Mouse (Mus musculus): ENCODE measurements at regions not wholly inside any gene's neighbourhood (a gene's known extent, or its start where the extent isn't known, plus 50 kb on each side); places are given as distances from the start of the nearest gene placed in this dataset.

DNA sequence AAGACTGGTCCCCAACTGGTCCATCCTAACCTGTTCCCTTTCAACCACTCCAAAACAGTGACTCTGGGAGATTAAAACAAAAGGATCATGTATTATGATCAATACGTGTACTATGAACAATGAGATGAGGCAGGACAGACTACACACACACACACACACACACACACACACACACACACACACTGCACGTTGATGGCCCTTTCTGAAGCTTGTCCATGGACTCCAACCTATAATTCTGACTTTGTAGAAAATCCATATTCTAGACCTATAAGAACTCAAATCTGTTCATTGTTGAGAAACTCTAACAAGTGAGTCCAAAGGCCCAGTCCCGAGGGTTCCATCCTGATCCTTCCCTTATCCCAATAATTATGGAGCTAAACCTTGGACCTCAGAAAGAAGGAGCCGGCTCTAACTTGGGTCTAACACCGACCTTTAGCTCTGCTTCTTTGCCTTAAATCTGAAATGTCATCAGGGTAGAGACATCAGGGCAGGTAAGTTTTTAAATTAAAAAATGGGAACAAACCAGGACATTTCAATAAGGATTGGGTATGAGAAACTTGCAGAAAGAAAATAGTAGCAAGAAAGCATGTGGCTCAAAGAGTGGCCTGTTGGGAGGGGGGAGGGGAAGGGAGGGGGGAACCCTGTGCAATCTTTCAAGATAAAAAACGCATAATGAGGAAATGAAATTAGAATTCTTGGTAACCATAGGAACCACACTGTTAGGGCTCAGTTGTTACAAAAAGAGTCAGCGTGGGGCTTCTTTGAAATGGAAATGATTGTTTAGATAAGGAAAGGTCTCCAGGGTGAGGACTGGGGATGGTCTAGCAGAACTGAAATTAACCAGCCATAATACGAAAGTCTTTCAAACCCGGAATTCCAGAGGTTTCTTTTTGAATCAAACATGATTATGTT is 187.9 kb downstream of the Dusp6 start:
- DNase-seq (ENCODE audit: low spot score) (peak; percentile 33), ATAC-seq (no peak)

DNA sequence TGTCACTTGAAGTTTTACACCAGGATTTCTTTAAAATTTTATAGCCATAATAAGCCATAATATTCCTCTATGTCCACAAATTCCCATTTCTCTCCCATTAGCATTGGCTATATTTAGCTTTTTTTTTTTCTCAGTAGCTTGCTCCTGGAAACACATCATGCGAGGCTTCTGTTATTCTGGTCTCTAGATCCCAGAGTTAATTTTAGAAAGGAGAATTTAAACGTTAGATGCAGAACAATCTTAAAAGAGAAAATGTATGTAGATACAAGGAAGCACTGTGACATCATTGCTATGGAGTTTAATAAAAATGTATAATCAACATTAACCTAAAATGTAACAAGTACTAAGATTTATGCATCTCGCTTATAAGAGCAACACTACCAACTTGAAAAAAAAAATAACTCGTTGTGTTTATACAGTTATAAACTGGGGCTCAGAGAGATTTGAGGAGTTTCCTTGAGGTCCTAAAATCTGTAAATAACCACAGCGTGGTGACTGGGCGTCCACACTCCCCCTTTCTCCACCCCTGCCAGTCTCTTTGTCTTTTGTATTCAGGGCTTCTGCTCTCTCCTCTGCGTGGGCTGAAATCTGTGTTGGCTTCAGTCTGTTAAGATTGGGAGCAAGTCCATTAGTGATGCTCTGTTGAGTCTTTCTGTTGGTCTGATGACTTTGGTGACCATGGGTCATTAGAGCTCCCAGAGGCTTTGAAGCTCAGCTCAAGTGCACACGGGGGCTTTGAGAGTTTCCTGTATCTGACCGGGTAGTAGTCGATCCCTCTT is 188.8 kb downstream of the Dusp6 start:
- Histone ChIP-seq H3K27me3 (replicated peaks; ENCODE audit: insufficient read depth, low read length) (no peaks in the 10 kb centered on the region), H3K9ac (replicated peaks; ENCODE audit: low read depth) (no peak overlapping the region), H3K4me3 (ENCODE audit: low read depth, low read length) (no peak overlapping the region), H3K4me1 (ENCODE audit: insufficient read depth, low read depth, low read length) (no peaks in the 10 kb centered on the region), H3K27ac (ENCODE audit: low read length) (no peak overlapping the region), H3K36me3 (ENCODE audit: insufficient read depth, low read length) (no peaks in the 10 kb centered on the region), H3K9me3 (ENCODE audit: low read length) (no peaks in the 10 kb centered on the region), H3K4me2 (replicated peaks; ENCODE audit: low read depth, low read length) (no peak overlapping the region)
- 41% methylated on average over 10 of the region's 10 CpGs for WGBS
- TF ChIP-seq EP300 (IDR thresholded peaks at IDR 0.05), result no peak
- TF ChIP-seq CTCF (IDR thresholded peaks at IDR 0.05), result no peak
- DNase-seq (ENCODE audit: low spot score) (no peak), ATAC-seq (no peak)

More for the DNA sequence above, 187.9 kb downstream of the Dusp6 start:
- H3K36me3 ChIP-seq (ENCODE audit: insufficient read depth, low read length), result no peaks in the 10 kb centered on the region
- no peak overlapping the region for H3K4me2 ChIP-seq (replicated peaks; ENCODE audit: low read depth, low read length)
- no peaks in the 10 kb centered on the region for H3K9me3 ChIP-seq (ENCODE audit: low read length)
- H3K27me3 ChIP-seq (replicated peaks; ENCODE audit: insufficient read depth, low read length), result no peaks in the 10 kb centered on the region
- TF ChIP-seq CTCF (IDR thresholded peaks at IDR 0.05) (no peak), EP300 (IDR thresholded peaks at IDR 0.05) (no peak)
- no peak overlapping the region for H3K9ac ChIP-seq (replicated peaks; ENCODE audit: low read depth)
- WGBS, result 54% methylated on average over 9 of the region's 9 CpGs
- H3K4me1 ChIP-seq (ENCODE audit: insufficient read depth, low read depth, low read length), result no peaks in the 10 kb centered on the region
- H3K27ac ChIP-seq (ENCODE audit: low read length), result no peak overlapping the region
- no peak overlapping the region for H3K4me3 ChIP-seq (ENCODE audit: low read depth, low read length)

DNA sequence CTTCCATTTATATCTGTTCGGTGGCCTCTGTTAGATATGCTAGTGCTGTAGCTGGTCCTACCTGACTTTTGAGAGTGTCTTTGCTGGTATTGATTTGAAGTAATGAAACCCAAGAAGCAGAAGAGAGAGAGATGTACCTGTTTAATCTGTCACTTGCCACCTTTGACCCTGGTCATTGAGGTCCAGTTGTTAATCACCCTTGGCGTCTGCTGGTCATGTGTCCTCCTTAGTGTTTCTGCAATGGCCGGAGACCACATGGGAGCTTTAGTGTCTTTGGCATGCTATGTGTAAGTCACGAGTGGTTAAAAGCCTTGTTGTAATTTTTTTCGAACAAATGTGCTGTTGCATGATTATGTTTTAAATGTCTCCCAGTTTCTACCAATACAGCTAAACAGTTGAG is 193.1 kb downstream of the Dusp6 start:
- ATAC-seq, result no peak
- Histone ChIP-seq H3K4me1 (ENCODE audit: insufficient read depth, low read depth, low read length) (no peaks in the 10 kb centered on the region; the same call in 1 of the 2 replicates), H3K27ac (ENCODE audit: low read length) (no peak overlapping the region), H3K9ac (replicated peaks; ENCODE audit: low read depth) (no peak overlapping the region), H3K36me3 (ENCODE audit: insufficient read depth, low read length) (no peaks in the 10 kb centered on the region), H3K4me3 (ENCODE audit: low read depth, low read length) (no peak overlapping the region), H3K4me2 (replicated peaks; ENCODE audit: low read depth, low read length) (no peak overlapping the region), H3K9me3 (ENCODE audit: low read length) (no peaks in the 10 kb centered on the region), H3K27me3 (replicated peaks; ENCODE audit: insufficient read depth, low read length) (no peaks in the 10 kb centered on the region)
- TF ChIP-seq EP300 (IDR thresholded peaks at IDR 0.05), result no peak
- no peak for TF ChIP-seq CTCF (IDR thresholded peaks at IDR 0.05)
- WGBS, result 90% methylated on average over 5 of the region's 5 CpGs
- no peak for DNase-seq (ENCODE audit: low spot score)

DNA sequence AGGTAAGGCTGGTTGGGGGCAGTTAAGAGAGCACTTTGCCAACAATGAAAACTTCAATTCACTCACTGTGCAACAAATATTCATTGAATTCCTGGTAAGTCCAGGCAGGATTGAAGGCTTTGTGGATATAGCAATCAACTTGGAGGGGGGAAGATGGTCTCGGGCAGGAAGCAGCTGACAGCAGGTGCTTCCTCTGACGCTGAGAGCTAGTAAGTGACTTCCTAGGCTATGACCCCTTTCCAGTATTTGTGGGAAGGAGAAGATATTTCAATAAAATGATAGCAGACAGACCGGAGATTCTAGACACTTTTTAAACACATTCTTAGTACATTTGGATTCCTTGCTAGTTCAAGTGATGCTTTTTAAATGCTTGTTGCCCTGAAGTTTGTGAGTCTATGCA is 195.0 kb downstream of the Dusp6 start:
- Histone ChIP-seq H3K27me3 (replicated peaks; ENCODE audit: insufficient read depth, low read length) (no peaks in the 10 kb centered on the region), H3K9ac (replicated peaks; ENCODE audit: low read depth) (no peak overlapping the region), H3K4me3 (ENCODE audit: low read depth, low read length) (no peak overlapping the region), H3K9me3 (ENCODE audit: low read length) (no peaks in the 10 kb centered on the region), H3K27ac (ENCODE audit: low read length) (no peak overlapping the region; the same call in 1 of the 2 replicates), H3K36me3 (ENCODE audit: insufficient read depth, low read length) (no peaks in the 10 kb centered on the region), H3K4me1 (ENCODE audit: insufficient read depth, low read depth, low read length) (no peaks in the 10 kb centered on the region; the same call in 1 of the 2 replicates), H3K4me2 (replicated peaks; ENCODE audit: low read depth, low read length) (no peak overlapping the region)
- TF ChIP-seq CTCF (IDR thresholded peaks at IDR 0.05) (no peak), EP300 (IDR thresholded peaks at IDR 0.05) (peak; percentile 82)
- WGBS, result 42% methylated on average over 3 of the region's 3 CpGs
- ATAC-seq, result peak; percentile 51; the same call in 1 of the 2 replicates
- peak; percentile 53 for DNase-seq (ENCODE audit: low spot score)

- Histone ChIP-seq H3K4me1 (ENCODE audit: insufficient read depth, low read depth, low read length) (no peaks in the 10 kb centered on the region; the same call in 1 of the 2 replicates), H3K9me3 (ENCODE audit: low read length) (no peaks in the 10 kb centered on the region), H3K27ac (ENCODE audit: low read length) (no peak overlapping the region), H3K27me3 (replicated peaks; ENCODE audit: insufficient read depth, low read length) (no peaks in the 10 kb centered on the region), H3K9ac (replicated peaks; ENCODE audit: low read depth) (no peak overlapping the region), H3K36me3 (ENCODE audit: insufficient read depth, low read length) (no peaks in the 10 kb centered on the region), H3K4me2 (replicated peaks; ENCODE audit: low read depth, low read length) (0 out of 2 replicates have a peak overlapping the region, but pooled peaks have one; percentile 17), H3K4me3 (ENCODE audit: low read depth, low read length) (no peak overlapping the region)
- ATAC-seq (no peak), DNase-seq (ENCODE audit: low spot score) (no peak)
- 76% methylated on average over 9 of the region's 9 CpGs for WGBS
- TF ChIP-seq EP300 (IDR thresholded peaks at IDR 0.05), result no peak
- no peak for TF ChIP-seq CTCF (IDR thresholded peaks at IDR 0.05)
Measured at GRCm38 (mm10) chr10:99459171-99459660, 196.2 kb downstream of the Dusp6 start.

DNA sequence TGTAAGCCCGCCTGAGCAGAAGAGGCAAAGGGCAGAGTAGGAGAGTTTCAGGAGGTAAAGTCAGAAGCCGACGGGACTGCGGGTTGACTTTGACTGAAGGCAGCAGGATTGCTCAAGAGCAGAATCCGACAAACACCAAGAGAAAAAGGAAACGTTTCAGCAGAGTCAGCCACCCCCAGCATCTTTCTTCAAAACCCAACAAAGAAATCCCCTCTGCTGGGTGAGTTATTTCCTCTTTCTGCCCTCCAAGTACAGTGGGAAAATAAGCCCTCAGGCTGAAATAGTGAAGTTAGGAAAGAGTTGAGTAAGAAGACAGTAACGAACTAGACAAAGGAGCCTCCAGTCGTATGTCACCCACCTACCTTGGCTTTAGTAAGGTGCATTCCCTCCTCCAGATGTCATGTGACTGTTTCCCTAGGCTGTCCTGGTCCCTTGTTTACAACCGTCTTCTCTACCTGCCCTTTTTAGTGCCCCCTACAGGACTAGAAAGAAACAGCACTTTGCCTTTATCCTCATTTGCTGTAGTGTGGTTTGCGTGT is 196.9 kb downstream of the Dusp6 start:
- Histone ChIP-seq H3K4me2 (replicated peaks; ENCODE audit: low read depth, low read length) (peak overlapping the region; percentile 17; the same call in 1 of the 2 replicates), H3K4me3 (ENCODE audit: low read depth, low read length) (no peak overlapping the region), H3K27me3 (replicated peaks; ENCODE audit: insufficient read depth, low read length) (no peaks in the 10 kb centered on the region), H3K36me3 (ENCODE audit: insufficient read depth, low read length) (no peaks in the 10 kb centered on the region), H3K9me3 (ENCODE audit: low read length) (no peaks in the 10 kb centered on the region), H3K27ac (ENCODE audit: low read length) (no peak overlapping the region), H3K9ac (replicated peaks; ENCODE audit: low read depth) (no peak overlapping the region), H3K4me1 (ENCODE audit: insufficient read depth, low read depth, low read length) (no peaks in the 10 kb centered on the region; the same call in 1 of the 2 replicates)
- ATAC-seq (peak; percentile 53), DNase-seq (ENCODE audit: low spot score) (peak; percentile 74)
- 35% methylated on average over 10 of the region's 10 CpGs for WGBS
- peak; percentile 81 for TF ChIP-seq CTCF (IDR thresholded peaks at IDR 0.05)
- no peak for TF ChIP-seq EP300 (IDR thresholded peaks at IDR 0.05)
